Mouse (Mus musculus): ENCODE measurements around the gene Psen1.

Gene Psen1

GRCm38 (mm10) chr12:83780181-83780580 is 92.2 kb downstream of the Psen1 start:
- DNase-seq (ENCODE audit: low spot score), result no peak

DNA sequence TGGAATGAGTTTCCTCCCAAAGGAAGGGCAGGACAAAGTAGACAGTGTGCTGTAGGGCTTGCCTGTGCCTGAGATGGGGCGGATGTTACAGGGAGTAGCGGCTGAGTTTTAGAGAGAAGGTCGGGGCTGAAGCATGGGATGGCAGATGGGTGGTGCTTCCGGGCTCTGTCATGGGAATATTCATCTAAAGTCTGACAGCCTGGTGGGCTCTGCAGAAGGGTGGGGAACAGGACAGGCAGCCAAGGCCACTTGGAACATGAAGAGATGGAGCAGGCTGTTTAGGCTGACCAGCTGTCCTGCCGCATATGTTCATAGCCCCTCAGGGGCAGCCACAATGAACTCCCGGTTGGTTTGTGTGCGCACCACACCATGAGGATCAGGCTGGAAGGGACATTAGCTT is 93.3 kb downstream of the Psen1 start:
- DNase-seq (ENCODE audit: low spot score), result no peak

GRCm38 (mm10) chr12:83781640-83782278 is 93.8 kb downstream of the Psen1 start:
- no peak for DNase-seq (ENCODE audit: low spot score)

DNA sequence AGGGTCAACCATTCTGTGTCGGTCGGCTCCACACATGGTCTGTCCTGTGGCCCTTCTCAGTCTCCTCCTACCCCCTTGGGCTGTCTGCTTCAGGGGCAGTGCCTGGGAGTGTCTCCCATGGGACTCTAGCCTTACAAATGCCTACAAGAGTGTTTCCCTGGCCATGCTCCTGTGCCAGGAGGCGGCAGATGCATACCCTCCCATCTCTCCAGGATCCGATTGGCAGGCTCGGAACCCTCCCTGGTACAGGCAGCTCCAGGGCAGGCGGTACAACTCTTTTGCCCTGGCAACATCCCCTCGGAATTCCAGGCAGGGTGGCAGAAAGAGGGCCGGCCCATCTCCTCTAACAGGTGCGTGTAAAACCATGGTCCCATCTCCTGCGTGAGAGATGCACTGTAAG is 94.7 kb downstream of the Psen1 start:
- DNase-seq (ENCODE audit: low spot score), result no peak

Measured in lung, postnatal 25 days (tissue).